Mouse (Mus musculus): ENCODE measurements at regions not wholly inside any gene's neighbourhood (a gene's known extent, or its start where the extent isn't known, plus 50 kb on each side); places are given as distances from the start of the nearest gene placed in this dataset.

GRCm38 (mm10) chr12:69495776-69496175 lies 87.1 kb downstream of the Vcpkmt start:
- WGBS, result 68% methylated on average over 5 of the region's 5 CpGs
- H3K27ac ChIP-seq (ENCODE audit: low read length), result peak overlapping the region; percentile 86
- H3K9ac ChIP-seq (ENCODE audit: low read length), result no peak overlapping the region
- H3K4me3 ChIP-seq (ENCODE audit: low read length), result no peak overlapping the region
- no peaks in the 10 kb centered on the region for H3K9me3 ChIP-seq (ENCODE audit: control insufficient read depth, low read length)
- no peak overlapping the region for H3K4me2 ChIP-seq (ENCODE audit: low read depth, low read length)
- no peaks in the 10 kb centered on the region for H3K36me3 ChIP-seq (ENCODE audit: control insufficient read depth, insufficient read depth, low read length)
- no peaks in the 10 kb centered on the region for H3K27me3 ChIP-seq (ENCODE audit: control insufficient read depth, insufficient read depth, low read depth, low read length)
- no peak for ATAC-seq (ENCODE audit: low read depth)
- peaks cover 31% of the 10 kb centered on the region for H3K4me1 ChIP-seq (replicated peaks; ENCODE audit: control insufficient read depth, insufficient read depth, low read length)

DNA sequence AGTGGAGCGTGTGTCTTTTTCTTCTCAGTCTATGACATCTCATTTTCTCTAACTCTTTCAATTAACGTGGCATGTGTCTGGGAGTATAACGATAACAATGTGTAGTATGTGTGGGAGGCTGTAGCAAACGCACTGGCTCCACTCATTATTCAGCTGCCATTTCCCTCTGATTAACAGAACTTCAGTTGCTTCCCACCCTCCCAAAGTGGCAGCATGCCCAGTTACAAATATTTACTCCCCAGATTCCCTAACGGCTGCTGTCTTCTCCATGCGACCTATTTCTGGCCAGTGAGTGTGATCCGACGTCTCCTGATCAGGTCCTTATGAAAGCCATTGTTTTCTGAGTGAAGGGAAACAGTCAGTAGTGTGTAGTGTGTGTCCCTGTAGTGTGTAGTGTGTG lies 88.2 kb downstream of the Vcpkmt start:
- Histone ChIP-seq H3K9ac (ENCODE audit: low read length) (no peak overlapping the region), H3K4me3 (ENCODE audit: low read length) (no peak overlapping the region), H3K27ac (ENCODE audit: low read length) (peak overlapping the region; percentile 86), H3K4me2 (ENCODE audit: low read depth, low read length) (no peak overlapping the region), H3K36me3 (ENCODE audit: control insufficient read depth, insufficient read depth, low read length) (no peaks in the 10 kb centered on the region), H3K4me1 (replicated peaks; ENCODE audit: control insufficient read depth, insufficient read depth, low read length) (peaks cover 29% of the 10 kb centered on the region), H3K9me3 (ENCODE audit: control insufficient read depth, low read length) (no peaks in the 10 kb centered on the region), H3K27me3 (ENCODE audit: control insufficient read depth, insufficient read depth, low read depth, low read length) (no peaks in the 10 kb centered on the region)
- ATAC-seq (ENCODE audit: low read depth), result peak; percentile 52
- 23% methylated on average over 8 of the region's 8 CpGs for WGBS

DNA sequence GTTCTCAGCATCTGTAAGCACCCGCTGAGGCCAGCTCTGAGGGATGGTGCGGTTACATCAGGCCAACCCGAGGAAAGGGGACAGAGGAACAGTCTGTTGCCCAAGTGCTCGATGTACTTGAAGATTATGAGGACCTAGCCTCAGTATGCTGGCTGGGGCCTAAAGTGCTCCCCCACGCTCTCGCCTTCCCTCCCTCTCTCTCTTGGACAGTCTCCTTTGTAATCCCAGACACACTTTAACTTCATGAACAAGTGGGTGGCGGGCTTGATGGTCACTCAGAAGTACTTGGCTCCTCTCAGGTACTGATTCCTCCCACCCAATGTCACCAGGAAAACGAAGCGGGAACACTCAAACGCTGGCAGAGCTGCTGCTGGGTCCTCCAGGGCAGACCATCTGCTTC lies 93.1 kb downstream of the Vcpkmt start:
- H3K27me3 ChIP-seq (ENCODE audit: control insufficient read depth, insufficient read depth, low read depth, low read length), result no peaks in the 10 kb centered on the region
- H3K9ac ChIP-seq (ENCODE audit: low read length), result no peak overlapping the region
- H3K9me3 ChIP-seq (ENCODE audit: control insufficient read depth, low read length), result no peaks in the 10 kb centered on the region
- WGBS, result 60% methylated on average over 10 of the region's 10 CpGs
- H3K36me3 ChIP-seq (ENCODE audit: control insufficient read depth, insufficient read depth, low read length), result no peaks in the 10 kb centered on the region
- H3K4me1 ChIP-seq (replicated peaks; ENCODE audit: control insufficient read depth, insufficient read depth, low read length), result peaks cover 20% of the 10 kb centered on the region
- ATAC-seq (ENCODE audit: low read depth), result peak; percentile 37
- H3K27ac ChIP-seq (ENCODE audit: low read length), result no peak overlapping the region
- no peak overlapping the region for H3K4me2 ChIP-seq (ENCODE audit: low read depth, low read length)
- H3K4me3 ChIP-seq (ENCODE audit: low read length), result no peak overlapping the region

- Histone ChIP-seq H3K9ac (ENCODE audit: low read length) (no peak overlapping the region), H3K36me3 (ENCODE audit: control insufficient read depth, insufficient read depth, low read length) (no peaks in the 10 kb centered on the region), H3K4me3 (ENCODE audit: low read length) (no peak overlapping the region), H3K4me2 (ENCODE audit: low read depth, low read length) (no peak overlapping the region), H3K4me1 (replicated peaks; ENCODE audit: control insufficient read depth, insufficient read depth, low read length) (peaks cover 13% of the 10 kb centered on the region), H3K27me3 (ENCODE audit: control insufficient read depth, insufficient read depth, low read depth, low read length) (no peaks in the 10 kb centered on the region), H3K27ac (ENCODE audit: low read length) (no peak overlapping the region), H3K9me3 (ENCODE audit: control insufficient read depth, low read length) (no peaks in the 10 kb centered on the region)
- WGBS, result 43% methylated on average over 8 of the region's 8 CpGs
- ATAC-seq (ENCODE audit: low read depth), result no peak
Observed at GRCm38 (mm10) chr12:69486903-69487302, 95.9 kb downstream of the Vcpkmt start.

- ATAC-seq (ENCODE audit: low read depth), result peak; percentile 74
- Histone ChIP-seq H3K4me1 (replicated peaks; ENCODE audit: control insufficient read depth, insufficient read depth, low read length) (peaks cover 13% of the 10 kb centered on the region), H3K27me3 (ENCODE audit: control insufficient read depth, insufficient read depth, low read depth, low read length) (no peaks in the 10 kb centered on the region), H3K4me2 (ENCODE audit: low read depth, low read length) (peak overlapping the region; percentile 34), H3K36me3 (ENCODE audit: control insufficient read depth, insufficient read depth, low read length) (no peaks in the 10 kb centered on the region), H3K4me3 (ENCODE audit: low read length) (peak overlapping the region; percentile 1; the same call in 1 of the 2 replicates), H3K9me3 (ENCODE audit: control insufficient read depth, low read length) (no peaks in the 10 kb centered on the region), H3K27ac (ENCODE audit: low read length) (peak overlapping the region; percentile 15; the same call in 1 of the 2 replicates), H3K9ac (ENCODE audit: low read length) (no peak overlapping the region)
- 19% methylated on average over 14 of the region's 14 CpGs for WGBS
Observed at GRCm38 (mm10) chr12:69485652-69486651, 96.9 kb downstream of the Vcpkmt start.

DNA sequence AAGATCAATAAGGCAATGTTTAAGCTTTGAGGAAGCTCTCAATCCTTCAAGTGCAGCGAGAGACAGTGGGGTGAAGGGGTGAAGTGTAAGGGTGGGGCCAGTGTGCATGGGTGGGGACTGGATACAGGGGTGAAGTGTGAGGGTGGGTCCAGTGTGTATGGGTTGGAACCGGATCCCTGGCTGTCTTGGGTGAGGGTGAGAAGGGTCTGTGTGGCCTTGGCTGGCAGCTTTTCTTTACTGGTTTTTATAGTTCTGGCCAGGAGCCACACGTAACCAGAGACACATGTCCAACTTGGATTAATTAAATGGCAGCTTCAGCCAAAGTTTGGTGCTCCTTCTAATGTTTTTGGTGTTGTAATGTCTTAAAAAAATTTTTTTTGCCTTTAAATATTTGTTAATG lies 101.4 kb downstream of the Vcpkmt start:
- peak; percentile 32; the same call in 1 of the 2 replicates for ATAC-seq (ENCODE audit: low read depth)
- H3K4me3 ChIP-seq (ENCODE audit: low read length), result no peak overlapping the region
- H3K27ac ChIP-seq (ENCODE audit: low read length), result no peak overlapping the region
- H3K9ac ChIP-seq (ENCODE audit: low read length), result no peak overlapping the region
- H3K27me3 ChIP-seq (ENCODE audit: control insufficient read depth, insufficient read depth, low read depth, low read length), result no peaks in the 10 kb centered on the region
- H3K4me1 ChIP-seq (replicated peaks; ENCODE audit: control insufficient read depth, insufficient read depth, low read length), result peaks cover 11% of the 10 kb centered on the region; the same call in 1 of the 2 replicates
- WGBS, result 68% methylated on average over 3 of the region's 3 CpGs
- no peak overlapping the region for H3K4me2 ChIP-seq (ENCODE audit: low read depth, low read length)
- H3K36me3 ChIP-seq (ENCODE audit: control insufficient read depth, insufficient read depth, low read length), result no peaks in the 10 kb centered on the region
- no peaks in the 10 kb centered on the region for H3K9me3 ChIP-seq (ENCODE audit: control insufficient read depth, low read length)

DNA sequence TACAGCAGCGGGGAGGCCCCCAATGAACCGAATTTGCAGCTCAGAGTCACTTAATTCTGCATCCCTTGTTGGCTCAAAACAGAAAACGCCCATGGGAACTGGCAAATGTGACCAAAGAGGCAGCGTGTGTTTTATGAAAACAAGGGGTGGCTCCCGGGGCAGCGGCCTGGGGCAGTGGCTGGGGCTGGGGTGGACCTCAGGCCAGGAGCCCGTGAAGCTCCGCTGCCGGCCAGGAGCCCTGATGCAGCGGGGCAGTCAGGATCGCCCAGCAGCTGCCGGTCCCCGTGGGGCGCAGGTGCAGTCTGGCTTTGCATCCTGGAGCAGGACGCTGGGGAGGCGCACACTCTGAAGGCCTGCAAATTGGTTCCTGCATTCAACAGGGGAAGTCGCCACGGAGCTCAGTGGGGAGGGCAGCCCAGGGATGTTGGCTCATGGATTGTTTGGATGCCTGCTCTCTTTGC lies 104.4 kb upstream of the Gm9887 start:
- H3K9ac ChIP-seq (ENCODE audit: low read length), result peak overlapping the region; percentile 34; the same call in 1 of the 2 replicates
- no peak for ATAC-seq (ENCODE audit: low read depth)
- no peaks in the 10 kb centered on the region for H3K9me3 ChIP-seq (ENCODE audit: control insufficient read depth, low read length)
- H3K4me3 ChIP-seq (ENCODE audit: low read length), result no peak overlapping the region
- WGBS, result 23% methylated on average over 18 of the region's 18 CpGs
- no peak overlapping the region for H3K27ac ChIP-seq (ENCODE audit: low read length)
- H3K4me1 ChIP-seq (replicated peaks; ENCODE audit: control insufficient read depth, insufficient read depth, low read length), result peaks cover 28% of the 10 kb centered on the region
- H3K4me2 ChIP-seq (ENCODE audit: low read depth, low read length), result peak overlapping the region; percentile 21; the same call in 1 of the 2 replicates
- no peaks in the 10 kb centered on the region for H3K27me3 ChIP-seq (ENCODE audit: control insufficient read depth, insufficient read depth, low read depth, low read length)
- H3K36me3 ChIP-seq (ENCODE audit: control insufficient read depth, insufficient read depth, low read length), result no peaks in the 10 kb centered on the region

DNA sequence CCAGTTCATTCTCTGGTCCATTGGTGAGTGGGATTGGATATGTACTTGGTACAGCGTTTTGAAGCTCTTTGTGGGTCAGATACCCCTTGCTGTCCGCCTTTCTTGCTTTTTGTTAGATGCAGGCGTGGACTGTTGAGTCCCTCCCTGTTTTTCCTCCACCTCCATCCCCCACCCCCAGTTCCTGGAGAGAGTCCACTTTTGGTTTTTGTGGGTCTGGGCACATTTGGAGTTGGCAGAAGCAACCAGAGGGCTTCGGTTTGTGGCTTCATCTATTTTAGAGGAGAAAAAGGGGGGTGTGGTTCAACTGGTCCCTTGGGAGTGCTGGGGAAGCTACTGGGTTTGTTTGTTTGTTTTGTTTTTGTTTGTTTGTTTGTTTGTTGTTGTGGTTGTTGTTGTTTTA lies 103.9 kb upstream of the Gm9887 start:
- Histone ChIP-seq H3K9ac (ENCODE audit: low read length) (no peak overlapping the region), H3K9me3 (ENCODE audit: control insufficient read depth, low read length) (no peaks in the 10 kb centered on the region), H3K36me3 (ENCODE audit: control insufficient read depth, insufficient read depth, low read length) (no peaks in the 10 kb centered on the region), H3K4me1 (replicated peaks; ENCODE audit: control insufficient read depth, insufficient read depth, low read length) (peaks cover 28% of the 10 kb centered on the region), H3K4me2 (ENCODE audit: low read depth, low read length) (no peak overlapping the region), H3K4me3 (ENCODE audit: low read length) (no peak overlapping the region), H3K27ac (ENCODE audit: low read length) (no peak overlapping the region), H3K27me3 (ENCODE audit: control insufficient read depth, insufficient read depth, low read depth, low read length) (no peaks in the 10 kb centered on the region)
- no peak for ATAC-seq (ENCODE audit: low read depth)
- 87% methylated on average over 4 of the region's 4 CpGs for WGBS

- ATAC-seq (ENCODE audit: low read depth), result peak; percentile 77
- peaks cover 28% of the 10 kb centered on the region for H3K4me1 ChIP-seq (replicated peaks; ENCODE audit: control insufficient read depth, insufficient read depth, low read length)
- no peaks in the 10 kb centered on the region for H3K9me3 ChIP-seq (ENCODE audit: control insufficient read depth, low read length)
- no peaks in the 10 kb centered on the region for H3K27me3 ChIP-seq (ENCODE audit: control insufficient read depth, insufficient read depth, low read depth, low read length)
- no peaks in the 10 kb centered on the region for H3K36me3 ChIP-seq (ENCODE audit: control insufficient read depth, insufficient read depth, low read length)
- WGBS, result 52% methylated on average over 17 of the region's 17 CpGs
- peak overlapping the region; percentile 24; the same call in 1 of the 2 replicates for H3K4me2 ChIP-seq (ENCODE audit: low read depth, low read length)
- peak overlapping the region; percentile 31; the same call in 1 of the 2 replicates for H3K9ac ChIP-seq (ENCODE audit: low read length)
- H3K27ac ChIP-seq (ENCODE audit: low read length), result peak overlapping the region; percentile 56
- no peak overlapping the region for H3K4me3 ChIP-seq (ENCODE audit: low read length)
Observed at GRCm38 (mm10) chr12:69474916-69475661, 102.8 kb upstream of the Gm9887 start.
